Mouse (Mus musculus) ES-E14 (cell line): ENCODE results near the gene Tubb4a.

ENCODE experiments used
- CHD2 ChIP-seq: IDR thresholded peaks from 2 replicates; pipeline ENCODE4 v1.6.1; 2014; ENCODE audit warnings: mild to moderate bottlenecking, low read depth, low read length, inconsistent platforms
- HCFC1 ChIP-seq: IDR thresholded peaks from 2 replicates; pipeline ENCODE4 v1.6.1; 2012; ENCODE audit warnings: low read length, inconsistent platforms, borderline replicate concordance; ENCODE audit not compliant: insufficient read depth
- MAFK ChIP-seq: IDR thresholded peaks from 2 replicates; pipeline ENCODE4 v1.6.1; 2014; ENCODE audit warnings: mild to moderate bottlenecking, low read depth, low read length, inconsistent platforms; ENCODE audit not compliant: insufficient read depth
- ZC3H11A ChIP-seq: IDR thresholded peaks from 2 replicates; pipeline ENCODE4 v1.6.1; 2012; ENCODE audit warnings: low read depth, mild to moderate bottlenecking, inconsistent platforms, low read length, borderline replicate concordance
- ZNF384 ChIP-seq: IDR thresholded peaks from 2 replicates; pipeline ENCODE4 v1.6.1; 2012; ENCODE audit warnings: low read depth, low read length, inconsistent platforms

DNA sequence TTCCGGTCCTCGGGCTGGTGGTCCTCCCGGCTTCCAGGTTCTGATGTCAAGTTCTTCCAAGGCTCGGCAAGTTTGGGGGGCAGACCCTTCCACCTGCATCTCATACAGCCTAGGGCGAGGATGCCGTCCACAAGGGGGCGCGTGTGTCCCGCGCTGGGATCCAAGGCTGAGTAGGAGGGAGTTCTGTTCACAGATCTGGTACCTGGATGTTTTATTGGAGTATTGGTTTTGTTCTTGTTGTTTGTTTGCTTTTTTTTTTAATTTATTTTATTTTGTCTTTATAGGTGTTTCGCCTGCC lies 9.0 kb upstream of the Tubb4a start:
- no peak for TF ChIP-seq HCFC1
- TF ChIP-seq MAFK = no peak
- no peak for TF ChIP-seq ZNF384
- no peak for TF ChIP-seq CHD2
- TF ChIP-seq ZC3H11A = peak; percentile 58; the same call in 1 of the 2 replicates
